Mouse (Mus musculus) frontal cortex, postnatal 25 days (tissue): Measurements from ENCODE around the gene Sp100.

Experiments used
- DNase-seq, 2 experiments: peaks; one replicate each; pipeline ENCODE4 v3.0.0; 2022; ENCODE audit warnings: low spot score in 2 of 2

The Sp100 gene

DNA sequence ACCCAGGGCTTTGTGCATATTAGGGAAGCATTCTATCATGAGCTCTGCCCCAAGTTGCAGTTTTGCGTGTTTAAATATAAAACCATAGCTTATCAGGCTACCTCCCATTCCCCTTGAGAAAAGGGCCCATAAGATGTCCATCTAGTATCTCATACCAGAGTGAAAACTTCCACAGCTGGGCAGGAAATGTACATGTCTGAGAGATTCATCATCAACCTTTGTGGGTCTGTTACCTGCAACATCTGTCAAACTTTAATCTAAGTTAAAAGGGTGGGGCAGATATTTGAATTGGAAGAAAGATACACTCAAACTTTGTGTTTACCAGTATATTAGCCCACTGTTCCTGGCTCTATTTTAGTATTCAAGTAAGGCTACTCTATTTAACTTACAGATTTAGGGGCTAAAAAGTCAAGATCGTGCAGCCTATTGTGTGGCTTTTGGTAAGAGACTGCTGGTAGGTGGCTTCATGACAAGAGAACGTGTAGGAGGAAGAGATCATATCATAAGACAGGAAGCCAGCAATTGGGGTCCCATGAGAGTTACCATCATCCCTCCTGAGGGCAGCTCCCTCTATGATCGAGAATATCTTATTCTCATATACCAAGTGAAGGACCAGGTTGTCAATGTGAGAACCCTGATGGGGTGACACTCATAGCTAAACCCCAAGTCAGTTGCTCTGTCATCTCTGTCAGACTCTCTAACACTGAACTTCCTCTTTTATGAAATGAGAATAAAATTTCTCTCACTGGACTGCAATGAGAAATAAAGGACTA is 48.1 kb downstream of the Sp100 start:
- DNase-seq = no peak

DNA sequence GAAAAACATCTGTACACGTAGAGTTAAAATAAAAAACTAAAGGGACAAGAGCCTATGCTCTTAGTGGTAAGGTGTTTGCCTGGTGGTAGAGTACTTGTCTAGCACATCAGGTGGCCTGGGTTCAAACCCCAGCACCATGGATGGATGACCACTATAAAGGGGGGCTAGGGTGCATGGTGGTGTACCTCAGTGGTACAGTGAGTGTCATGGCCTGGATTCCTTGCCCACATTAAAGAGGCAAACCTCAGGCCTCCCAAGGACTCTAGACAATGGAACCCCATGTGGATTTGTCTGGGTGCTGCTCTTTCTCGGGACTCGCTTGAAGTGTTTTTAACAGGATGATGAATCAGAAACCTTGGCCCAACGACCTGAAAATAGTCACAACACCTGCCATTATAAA is 52.7 kb downstream of the Sp100 start:
- no peak for DNase-seq

GRCm38 (mm10) chr1:85703245-85704186 is 53.7 kb downstream of the Sp100 start:
- DNase-seq = peak; percentile 18 to 19

GRCm38 (mm10) chr1:85705552-85705951 is 55.8 kb downstream of the Sp100 start:
- no peak for DNase-seq

DNA sequence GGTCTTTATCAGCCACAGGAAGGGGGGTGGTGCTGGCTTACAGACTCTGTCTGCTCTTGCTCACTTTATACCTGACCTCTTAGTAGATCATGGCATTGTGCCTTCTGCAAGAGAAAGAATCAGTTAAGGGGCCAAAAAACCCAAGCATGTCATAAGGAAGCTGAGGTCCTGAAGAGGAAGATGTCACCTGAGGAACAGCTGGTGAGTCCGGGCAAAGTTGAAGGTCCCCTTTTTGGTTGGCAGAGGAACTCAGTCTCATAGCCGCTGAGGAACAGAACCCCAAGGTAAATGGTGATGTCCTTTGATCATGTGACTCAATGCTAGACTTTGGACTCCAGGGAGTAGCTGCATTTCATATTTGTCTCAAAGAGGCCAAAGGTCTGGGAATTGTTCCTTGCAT is 57.0 kb downstream of the Sp100 start:
- DNase-seq = no peak

DNA sequence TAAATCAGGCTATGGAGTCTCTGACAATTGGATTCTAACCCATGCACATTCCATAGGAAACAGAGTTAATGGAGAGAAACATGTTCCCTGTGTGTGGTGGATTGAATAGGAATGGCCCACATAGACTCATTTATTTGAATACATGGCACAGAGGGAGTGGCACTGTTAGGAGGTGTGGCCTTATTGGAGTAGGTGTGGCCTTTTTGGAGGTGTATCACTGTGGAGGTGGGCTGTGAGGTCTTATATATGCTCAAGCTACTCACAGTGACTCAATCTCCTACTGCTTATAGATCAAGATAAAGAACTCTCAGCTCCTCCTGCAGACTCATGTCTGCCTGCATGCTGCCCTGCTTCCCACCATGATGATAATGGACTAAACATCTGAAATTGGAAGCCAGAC is 64.7 kb downstream of the Sp100 start:
- no peak for DNase-seq

DNA sequence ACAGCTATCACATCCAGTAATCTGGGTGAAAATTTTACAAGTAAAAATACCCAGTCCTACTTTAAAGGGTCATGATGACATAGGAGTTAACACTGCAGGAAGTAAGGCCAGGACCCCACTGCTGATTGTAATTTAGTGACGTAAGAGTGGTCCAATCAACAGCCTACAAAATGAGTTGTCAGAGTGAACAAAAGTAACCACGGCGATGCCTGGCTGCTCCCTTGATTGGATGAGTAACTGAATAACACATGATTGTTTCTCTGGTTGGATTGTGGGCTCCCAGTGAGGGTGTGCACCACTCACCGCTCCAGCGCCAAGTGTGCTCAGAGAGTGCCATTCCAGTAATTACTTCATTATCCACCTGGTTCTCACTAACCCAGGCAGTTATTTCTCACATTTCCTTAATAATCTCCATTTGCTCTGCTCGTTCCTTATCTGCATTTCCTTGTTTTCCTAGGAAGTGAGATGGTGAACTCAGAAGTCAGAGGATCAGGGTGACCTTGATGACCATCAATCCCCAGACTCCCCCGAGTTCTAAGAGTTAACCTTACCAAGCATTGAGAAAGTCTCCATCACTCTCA is 66.7 kb downstream of the Sp100 start:
- no peak for DNase-seq

DNA sequence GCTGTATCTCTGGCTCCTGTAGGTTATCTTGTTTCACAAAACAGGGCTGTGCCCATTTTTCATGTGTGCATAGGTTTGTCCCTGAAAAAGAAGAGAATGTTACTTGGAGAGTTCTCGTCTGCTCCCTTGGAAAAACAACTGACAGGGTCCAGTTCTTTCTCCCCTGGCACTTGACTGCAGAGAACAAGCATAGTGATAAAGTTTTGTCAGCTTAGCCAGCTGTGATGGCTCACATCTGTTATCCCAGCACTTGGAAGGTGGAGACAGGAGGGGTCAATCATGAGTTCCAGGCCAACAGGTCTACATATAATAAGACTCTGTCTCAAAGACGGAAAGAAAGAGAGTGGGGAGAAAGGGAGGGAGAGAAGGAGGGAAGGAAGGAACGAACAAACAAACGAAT is 69.3 kb downstream of the Sp100 start:
- no peak for DNase-seq

GRCm38 (mm10) chr1:85720220-85720893 is 70.6 kb downstream of the Sp100 start:
- DNase-seq = no peak

GRCm38 (mm10) chr1:85730471-85730870 is 80.7 kb downstream of the Sp100 start:
- DNase-seq = no peak

DNA sequence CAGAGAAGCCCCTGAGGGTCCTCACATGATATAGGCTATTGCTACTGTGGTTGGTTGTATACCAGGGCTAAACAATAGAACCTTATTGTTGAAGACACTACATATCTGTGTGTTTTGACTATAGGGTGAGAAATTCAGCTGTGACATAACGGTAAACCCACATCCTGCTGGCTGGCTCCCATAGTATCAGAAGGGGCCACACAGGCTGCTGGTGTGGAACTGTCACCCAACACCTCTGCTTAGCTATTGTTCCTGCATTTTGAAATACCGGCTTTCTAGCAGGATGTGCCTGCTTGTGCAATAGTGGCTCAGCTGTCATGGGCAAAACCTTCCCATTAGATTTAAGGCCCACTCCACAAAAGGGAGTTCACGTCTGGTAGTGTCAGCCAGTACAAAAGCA is 82.8 kb downstream of the Sp100 start:
- no peak for DNase-seq

- DNase-seq = no peak
Observed at GRCm38 (mm10) chr1:85734511-85734910, 84.7 kb downstream of the Sp100 start.

GRCm38 (mm10) chr1:85735463-85736123 is 85.8 kb downstream of the Sp100 start:
- DNase-seq = no peak

- DNase-seq = peak; percentile 31 to 57
Observed at GRCm38 (mm10) chr1:85736355-85737184, 86.8 kb downstream of the Sp100 start.

- no peak for DNase-seq
Observed at GRCm38 (mm10) chr1:85739000-85739399, 89.2 kb downstream of the Sp100 start.

DNA sequence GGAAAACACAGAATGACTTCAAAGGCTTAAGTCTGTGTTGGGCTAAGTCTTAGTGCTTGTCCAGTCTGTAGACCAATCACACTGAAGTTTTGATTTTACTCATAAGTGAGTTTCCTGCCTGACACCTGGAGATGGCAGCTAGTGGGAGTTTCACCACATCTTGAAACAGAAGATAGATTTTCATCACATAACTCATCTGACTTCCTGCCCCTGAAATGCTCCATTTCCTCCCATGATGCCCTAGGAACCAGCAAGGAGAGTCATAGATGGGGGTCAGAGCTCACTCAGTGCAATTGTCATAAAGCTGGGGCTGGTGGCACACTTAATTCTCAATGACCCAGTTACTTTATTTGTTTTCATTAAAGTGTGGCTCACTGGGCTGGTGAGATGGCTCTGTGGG is 90.0 kb downstream of the Sp100 start:
- no peak for DNase-seq

DNA sequence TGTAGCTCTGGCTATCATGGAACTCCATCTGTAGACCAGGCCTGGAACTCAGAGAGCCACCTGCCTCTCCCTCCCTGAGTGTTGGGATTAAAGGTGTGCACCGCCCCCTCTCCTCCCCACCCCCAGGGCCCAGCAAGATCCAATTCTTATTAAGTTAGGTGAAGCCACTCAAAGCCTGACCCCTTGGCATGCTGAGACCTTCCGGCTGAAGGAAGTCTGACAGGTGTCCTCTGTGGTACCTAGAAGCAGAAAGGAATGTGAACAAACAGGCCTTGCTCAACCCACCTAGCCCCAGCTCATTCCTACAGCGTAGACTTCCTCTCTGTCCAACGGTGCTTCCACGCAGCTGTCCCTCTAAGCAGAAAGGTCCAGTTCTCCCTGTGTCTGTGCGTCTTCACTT is 91.1 kb downstream of the Sp100 start:
- DNase-seq = no peak

- no peak for DNase-seq
Observed at GRCm38 (mm10) chr1:85742333-85742732, 92.5 kb downstream of the Sp100 start.

DNA sequence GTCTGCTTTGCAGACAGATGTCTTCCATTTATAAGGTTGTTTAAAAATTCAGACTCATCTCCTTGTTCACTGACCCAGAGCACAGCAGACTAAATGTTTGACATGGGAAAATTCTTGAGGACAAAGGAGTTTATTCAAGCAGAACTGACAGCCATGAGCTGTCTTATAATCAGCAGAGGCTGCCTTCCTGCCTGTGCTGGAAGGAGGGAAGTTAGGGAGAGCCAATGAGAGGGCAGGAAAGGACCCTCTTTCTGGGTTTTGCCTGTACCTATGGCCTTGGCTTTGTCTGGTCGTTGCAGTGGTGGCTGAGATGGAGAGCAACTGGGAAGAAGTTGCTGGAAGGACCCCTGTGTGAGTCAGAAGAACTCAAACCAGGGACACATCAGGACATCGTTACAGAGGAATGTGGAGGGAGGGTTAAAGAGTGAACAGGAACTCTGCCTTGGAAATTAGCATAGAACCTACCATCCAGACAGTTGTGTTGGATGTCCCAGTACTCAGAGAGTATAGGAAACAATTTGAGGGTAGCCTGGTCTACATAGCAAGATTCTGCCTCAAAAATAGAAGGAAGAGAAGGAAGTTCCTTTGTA is 93.2 kb downstream of the Sp100 start:
- DNase-seq = no peak

GRCm38 (mm10) chr1:85744539-85744938 is 94.8 kb downstream of the Sp100 start:
- no peak for DNase-seq
